12 mouse cellular contexts compared by ENCODE assay signal in the genomic region with DNA sequence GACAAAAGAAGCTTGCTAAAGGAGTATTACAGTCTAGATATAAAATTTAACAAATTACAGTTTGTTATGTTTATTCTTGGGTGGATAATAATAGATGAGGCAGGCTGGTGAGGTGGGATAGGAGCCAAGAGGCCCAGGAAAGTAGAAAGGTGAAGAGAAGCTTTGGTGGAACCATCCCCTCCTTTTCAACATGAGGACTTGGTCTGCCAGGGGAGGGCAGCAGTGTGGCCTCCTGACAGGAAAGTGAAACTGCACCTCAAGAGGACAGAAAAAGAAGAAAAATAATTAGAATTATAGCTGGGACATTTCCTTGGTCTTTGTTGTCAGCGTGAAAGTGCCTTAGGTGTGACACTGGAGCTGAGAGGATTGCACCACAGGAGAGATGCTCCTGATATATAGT. TPM values are rescaled to one million over a fixed set of nuclear protein-coding genes. Genes with fewer than 3 reads are reported as not detected.
A peak's percentile ranks its signal among the peaks of the same experiment; 100 is the strongest.
DNase-seq lines count a peak whose midpoint lies in the region; ATAC-seq and TF ChIP-seq lines count a peak whose summit lies in the region.
"Had no signal": no experiment of that assay in that cellular context is flagged by ENCODE, and none has a peak within 500 bp of the region (broad histone marks: within the 10 kb centered on the region; RNA-seq: fewer than 3 reads in every experiment).

No protein-coding gene starts in this region.

- no peak overlapping the region for H3K9ac ChIP-seq in liver, adult 2 months (ENCODE audit: low read depth, low read length)
- H3K9ac ChIP-seq in liver, embryonic 12.5 days: no peak overlapping the region
- H3K9ac ChIP-seq: neural tube, embryonic 12.5 days had no signal

- H3K36me3 ChIP-seq in liver, adult 2 months (ENCODE audit: control insufficient read depth, insufficient read depth, low read length): no peaks in the 10 kb centered on the region
- no peaks in the 10 kb centered on the region for H3K36me3 ChIP-seq in liver, embryonic 12.5 days
- H3K36me3 ChIP-seq: limb, embryonic 10.5 days; neural tube, embryonic 12.5 days had no signal

- H3K9me3 ChIP-seq in liver, embryonic 12.5 days (replicated peaks): no peaks in the 10 kb centered on the region
- H3K9me3 ChIP-seq: limb, embryonic 10.5 days; neural tube, embryonic 12.5 days had no signal

- no peak for ATAC-seq in liver, embryonic 12.5 days
- peak; percentile 42 for ATAC-seq in inflammation-experienced regulatory T-cells, adult 6 months

- WGBS in cerebellum, adult 2 months: 64% methylated on average over 1 of the region's 1 CpGs
- 70% methylated on average over 1 of the region's 1 CpGs for WGBS in liver, adult 2 months
- WGBS in liver, embryonic 12.5 days (ENCODE audit: insufficient replicate concordance): 87% methylated on average over 1 of the region's 1 CpGs

- TF ChIP-seq POLR2A in cerebellum, adult 2 months (IDR thresholded peaks at IDR 0.05; ENCODE audit: borderline replicate concordance, insufficient read depth, low read length): no peak
- TF ChIP-seq POLR2A in liver, adult 2 months (IDR thresholded peaks at IDR 0.05; ENCODE audit: extremely low read depth, insufficient read depth, low read length): no peak

- no peak overlapping the region for H3K27ac ChIP-seq in cerebellum, adult 2 months (ENCODE audit: insufficient read depth, low read length)
- H3K27ac ChIP-seq in liver, adult 2 months (replicated peaks; ENCODE audit: insufficient read depth, low read depth, low read length): no peak overlapping the region
- H3K27ac ChIP-seq in liver, embryonic 12.5 days: no peak overlapping the region
- H3K27ac ChIP-seq: limb, embryonic 10.5 days; neural tube, embryonic 12.5 days had no signal

- no peak overlapping the region for H3K4me3 ChIP-seq in cerebellum, adult 2 months (replicated peaks; ENCODE audit: insufficient read depth, low read depth, low read length)
- no peak overlapping the region for H3K4me3 ChIP-seq in liver, adult 2 months (ENCODE audit: insufficient read depth, low read depth, low read length)
- H3K4me3 ChIP-seq in liver, embryonic 12.5 days: no peak overlapping the region
- H3K4me3 ChIP-seq: limb, embryonic 10.5 days; neural tube, embryonic 12.5 days had no signal

- H3K4me2 ChIP-seq in liver, embryonic 12.5 days: no peak overlapping the region
- H3K4me2 ChIP-seq: neural tube, embryonic 12.5 days had no signal

- TF ChIP-seq CTCF in cerebellum, adult 2 months (IDR thresholded peaks at IDR 0.05; ENCODE audit: borderline replicate concordance, insufficient read depth, low read depth, low read length): peak; percentile 27; the same call in 1 of the 2 replicates
- peak; percentile 10; the same call in 1 of the 2 replicates for TF ChIP-seq CTCF in liver, adult 2 months (IDR thresholded peaks at IDR 0.05; ENCODE audit: low read depth, low read length)

- H3K27me3 ChIP-seq in cerebellum, adult 2 months (ENCODE audit: control insufficient read depth, insufficient read depth, low read length): no peaks in the 10 kb centered on the region
- H3K27me3 ChIP-seq in liver, adult 2 months (ENCODE audit: control insufficient read depth, insufficient read depth, low read length): no peaks in the 10 kb centered on the region
- no peaks in the 10 kb centered on the region for H3K27me3 ChIP-seq in liver, embryonic 12.5 days (replicated peaks)
- H3K27me3 ChIP-seq: neural tube, embryonic 12.5 days had no signal

- H3K79me2 ChIP-seq in liver, adult 2 months (ENCODE audit: control insufficient read depth, insufficient read depth, low read length): peaks cover 19% of the 10 kb centered on the region; the same call in 1 of the 2 replicates

- peaks cover 4% of the 10 kb centered on the region; the same call in 1 of the 2 replicates for H3K4me1 ChIP-seq in cerebellum, adult 2 months (ENCODE audit: control insufficient read depth, insufficient read depth, low read length)
- H3K4me1 ChIP-seq in liver, adult 2 months (ENCODE audit: control insufficient read depth, insufficient read depth, low read length): peaks cover 8% of the 10 kb centered on the region; the same call in 1 of the 2 replicates
- H3K4me1 ChIP-seq in liver, embryonic 12.5 days: peaks cover 31% of the 10 kb centered on the region
- H3K4me1 ChIP-seq: neural tube, embryonic 12.5 days had no signal

- peak in 1 of 2 experiments; percentile 17 for DNase-seq in cerebellum, adult 2 months
- DNase-seq in cerebellum, adult 9-11 months: no peak
- DNase-seq in liver, adult 2 months (ENCODE audit: extremely low read depth, low read depth, low spot score): no peak
- DNase-seq in CD4-positive helper T cell, adult 2 months (ENCODE audit: low read depth, low spot score): peak; percentile 18
- DNase-seq in urinary bladder, postnatal 10 days (ENCODE audit: low spot score): no peak
- no peak for DNase-seq in left cerebral cortex, adult 11 months (ENCODE audit: low spot score)
- DNase-seq: heart, postnatal 4 days; right cerebral cortex, postnatal 25 days had no signal

RNA-seq across cellular contexts. Expression of a gene that starts 35.6 kb away (rescaled TPM):
- 30.1 and 31.3 TPM in 2 replicates for polyA plus RNA-seq in cerebellum, adult 2 months (2012; rRNA removed)
- total RNA-seq in liver, adult 2 months (2014; rRNA removed): 16.2 and 21.7 TPM in 2 replicates
- polyA plus RNA-seq in liver, adult 2 months (2012; rRNA removed): 9.9 and 10.2 TPM in 2 replicates
- 27.1 and 27.9 TPM in 2 replicates for polyA plus RNA-seq in liver, embryonic 12.5 days (2016; fragmentation: Nextera tagmentation; extraction: Ambion mirVana)
- polyA plus RNA-seq in inflammation-experienced regulatory T-cells, adult 6 months (2017; shearing (Covaris generic)): 10 to 100 TPM; 25.4 to 31.4 (median 27.7) TPM
